Mouse (Mus musculus) bone marrow, adult 2 months (tissue): ENCODE measurements around the gene Ankrd34a. TPM values are rescaled to one million over a fixed set of nuclear protein-coding genes. Genes with fewer than 3 reads are reported as not detected.

Source experiments
- H3K27ac ChIP-seq: fragments of 200-500 bp; 2 replicates; pipeline ENCODE4 v1.5.1; 2012; ENCODE audit warnings: low read depth, mild to moderate bottlenecking, control low read depth, inconsistent platforms, low read length; ENCODE audit not compliant: control insufficient read depth, poor library complexity, insufficient read depth
- H3K4me1 ChIP-seq: fragments of 200-500 bp; 2 replicates; pipeline ENCODE4 v1.6.1; 2011; ENCODE audit warnings: low read length; ENCODE audit not compliant: control insufficient read depth, insufficient read depth
- H3K4me3 ChIP-seq: fragments of 200-500 bp; replicated peaks from 2 replicates; pipeline ENCODE3; 2011; ENCODE audit warnings: mild to moderate bottlenecking, low read depth, low read length, control low read depth; ENCODE audit not compliant: control insufficient read depth
- CTCF ChIP-seq: fragments of 200-500 bp; IDR thresholded peaks from 2 replicates; pipeline ENCODE4 v1.5.1; 2011; ENCODE audit warnings: low read length, control low read depth; ENCODE audit not compliant: control insufficient read depth, insufficient read depth
- POLR2A ChIP-seq: fragments of 200-500 bp; IDR thresholded peaks from 2 replicates; pipeline ENCODE4 v1.6.1; 2011; ENCODE audit warnings: low read depth, mild to moderate bottlenecking, control low read depth, low read length, borderline replicate concordance; ENCODE audit not compliant: control insufficient read depth
- whole genome bisulfite sequencing: fragments of 180-500 bp; shearing (Covaris S2); methylation state at CpG from one replicate; pipeline ENCODE4 v1.1.7; 2018; 5-methylcytosine and 5-hydroxymethylcytosine counted together
- polyA plus RNA-seq: library from polyadenylated mRNA; stranded (reverse); fragments of >200 nt; gene quantifications from 2 replicates; pipeline ENCODE4 v1.2.4, GENCODE M21; 2011; ENCODE audit warnings: low replicate concordance; ENCODE audit not compliant: missing spikeins, insufficient read depth, insufficient read length

Gene Ankrd34a
- not detected in 2 replicates for polyA plus RNA-seq

- Histone ChIP-seq H3K4me1 (no peaks in the 10 kb centered on the region; the same call in 1 of the 2 replicates), H3K27ac (no peak within 1 kb of the TSS), H3K4me3 (no peak within 1 kb of the TSS)
- TF ChIP-seq POLR2A, result no peak
- no peak for TF ChIP-seq CTCF
- WGBS, result 4% methylated on average over 22 of the region's 23 CpGs
Observed at GRCm38 (mm10) chr3:96596228-96596707, at the start of gene Ankrd34a. Gene Ankrd34a, plus strand, starts transcription at chr3:96596636.

GRCm38 (mm10) chr3:96546880-96547279 is 49.6 kb upstream of the Ankrd34a start:
- TF ChIP-seq POLR2A, result no peak
- no peak for TF ChIP-seq CTCF
- H3K4me1 ChIP-seq, result no peaks in the 10 kb centered on the region; the same call in 1 of the 2 replicates
- H3K4me3 ChIP-seq, result no peak overlapping the region
- no peak overlapping the region for H3K27ac ChIP-seq
- 47% methylated on average over 4 of the region's 4 CpGs for WGBS

- 12% methylated on average over 14 of the region's 14 CpGs for WGBS
- H3K27ac ChIP-seq, result no peak overlapping the region
- TF ChIP-seq POLR2A (no peak), CTCF (peak; percentile 87)
- H3K4me1 ChIP-seq, result no peaks in the 10 kb centered on the region; the same call in 1 of the 2 replicates
- H3K4me3 ChIP-seq, result no peak overlapping the region
Observed at GRCm38 (mm10) chr3:96547389-96547960, 49.0 kb upstream of the Ankrd34a start.

- no peak for TF ChIP-seq CTCF
- TF ChIP-seq POLR2A, result no peak
- H3K27ac ChIP-seq, result no peak overlapping the region
- 86% methylated on average over 7 of the region's 7 CpGs for WGBS
- no peaks in the 10 kb centered on the region; the same call in 1 of the 2 replicates for H3K4me1 ChIP-seq
- no peak overlapping the region for H3K4me3 ChIP-seq
Observed at GRCm38 (mm10) chr3:96548824-96549223, 47.6 kb upstream of the Ankrd34a start.

- H3K4me3 ChIP-seq, result no peak overlapping the region
- WGBS, result 50% methylated on average over 5 of the region's 5 CpGs
- H3K27ac ChIP-seq, result no peak overlapping the region
- TF ChIP-seq POLR2A (no peak), CTCF (no peak)
- H3K4me1 ChIP-seq, result no peaks in the 10 kb centered on the region; the same call in 1 of the 2 replicates
Observed at GRCm38 (mm10) chr3:96549346-96549745, 47.1 kb upstream of the Ankrd34a start.

GRCm38 (mm10) chr3:96551203-96551602 is 45.2 kb upstream of the Ankrd34a start:
- no peak overlapping the region for H3K27ac ChIP-seq
- no peak overlapping the region for H3K4me3 ChIP-seq
- no peaks in the 10 kb centered on the region; the same call in 1 of the 2 replicates for H3K4me1 ChIP-seq
- 3% methylated on average over 8 of the region's 8 CpGs for WGBS
- peak; percentile 22; the same call in 1 of the 2 replicates for TF ChIP-seq CTCF
- TF ChIP-seq POLR2A, result no peak

- no peak overlapping the region for H3K4me3 ChIP-seq
- no peak for TF ChIP-seq CTCF
- no peak for TF ChIP-seq POLR2A
- no peak overlapping the region for H3K27ac ChIP-seq
- 23% methylated on average over 7 of the region's 7 CpGs for WGBS
- no peaks in the 10 kb centered on the region; the same call in 1 of the 2 replicates for H3K4me1 ChIP-seq
Observed at GRCm38 (mm10) chr3:96551890-96552289, 44.5 kb upstream of the Ankrd34a start.

GRCm38 (mm10) chr3:96553601-96554000 is 42.8 kb upstream of the Ankrd34a start:
- TF ChIP-seq POLR2A (no peak), CTCF (no peak)
- WGBS, result 44% methylated on average over 6 of the region's 6 CpGs
- H3K4me1 ChIP-seq, result no peaks in the 10 kb centered on the region; the same call in 1 of the 2 replicates
- no peak overlapping the region for H3K27ac ChIP-seq
- no peak overlapping the region for H3K4me3 ChIP-seq
